Mouse (Mus musculus) layer of hippocampus, adult 9-11 months (tissue): Measurements from ENCODE around the gene Neu2.

Experiments
- DNase-seq: peaks from one replicate; pipeline ENCODE4 v3.0.0; 2022

Gene Neu2

GRCm38 (mm10) chr1:87541614-87542013, 31.9 kb downstream of the Neu2 start:
- peak; percentile 46 for DNase-seq

GRCm38 (mm10) chr1:87551008-87551407, 41.3 kb downstream of the Neu2 start:
- DNase-seq, result no peak

- no peak for DNase-seq
These were observed 43.9 kb downstream of the Neu2 start for GRCm38 (mm10) chr1:87553586-87553985.

- no peak for DNase-seq
These were observed 53.3 kb downstream of the Neu2 start for GRCm38 (mm10) chr1:87562967-87563366.

GRCm38 (mm10) chr1:87565760-87566159, 56.1 kb downstream of the Neu2 start:
- no peak for DNase-seq

- no peak for DNase-seq
These were observed 58.7 kb downstream of the Neu2 start for GRCm38 (mm10) chr1:87568398-87568797.

- no peak for DNase-seq
These were observed 63.6 kb downstream of the Neu2 start for GRCm38 (mm10) chr1:87573261-87573660.

- no peak for DNase-seq
These were observed 64.1 kb downstream of the Neu2 start, which contains the start of gene Ngef for GRCm38 (mm10) chr1:87573800-87574215. Gene Ngef, minus strand, starts transcription at chr1:87573870.

- peak; percentile 32 for DNase-seq
These were observed 64.7 kb downstream of the Neu2 start for GRCm38 (mm10) chr1:87574353-87574752.

- DNase-seq, result peak; percentile 54
These were observed 65.1 kb downstream of the Neu2 start for GRCm38 (mm10) chr1:87574785-87575184.

GRCm38 (mm10) chr1:87578965-87579364, 69.3 kb downstream of the Neu2 start:
- no peak for DNase-seq

GRCm38 (mm10) chr1:87580824-87581223, 71.1 kb downstream of the Neu2 start:
- DNase-seq, result no peak

- DNase-seq, result peak; percentile 29
These were observed 79.5 kb downstream of the Neu2 start for GRCm38 (mm10) chr1:87589162-87589561.

- DNase-seq, result no peak
These were observed 80.3 kb downstream of the Neu2 start for GRCm38 (mm10) chr1:87589980-87590379.

GRCm38 (mm10) chr1:87594261-87594660, 84.6 kb downstream of the Neu2 start:
- DNase-seq, result peak; percentile 61

GRCm38 (mm10) chr1:87594671-87595070, 85.0 kb downstream of the Neu2 start:
- no peak for DNase-seq

- DNase-seq, result no peak
These were observed 90.8 kb downstream of the Neu2 start for GRCm38 (mm10) chr1:87600533-87600932.

GRCm38 (mm10) chr1:87601801-87602200, 92.1 kb downstream of the Neu2 start:
- no peak for DNase-seq

- no peak for DNase-seq
These were observed 93.7 kb downstream of the Neu2 start for GRCm38 (mm10) chr1:87603389-87603788.

GRCm38 (mm10) chr1:87605296-87605695, 95.6 kb downstream of the Neu2 start:
- DNase-seq, result no peak

GRCm38 (mm10) chr1:87607385-87608091, 97.8 kb downstream of the Neu2 start:
- DNase-seq, result peak; percentile 76

- DNase-seq, result no peak
These were observed 98.8 kb downstream of the Neu2 start for GRCm38 (mm10) chr1:87608416-87609046.

GRCm38 (mm10) chr1:87614576-87615295, 105.0 kb downstream of the Neu2 start:
- DNase-seq, result no peak

GRCm38 (mm10) chr1:87620211-87620668, 110.6 kb downstream of the Neu2 start, which contains the start of gene Inpp5d:
Gene Inpp5d, plus strand, starts transcription at chr1:87620312.
- peak; percentile 71 for DNase-seq
